Mouse (Mus musculus) inflammation-experienced regulatory T-cells, adult 16 weeks (primary cell): Measurements from ENCODE around the gene Uxt. TPM values are rescaled to one million over a fixed set of nuclear protein-coding genes. Genes with fewer than 3 reads are reported as not detected.

ENCODE experiments used
- polyA plus RNA-seq: library from polyadenylated mRNA; unstranded; fragments of 100-300 nt; shearing (Covaris generic); gene quantifications from one replicate; pipeline ENCODE4 v1.2.1, GENCODE M21; 2017

Uxt gene
- 44.0 TPM for polyA plus RNA-seq

DNA sequence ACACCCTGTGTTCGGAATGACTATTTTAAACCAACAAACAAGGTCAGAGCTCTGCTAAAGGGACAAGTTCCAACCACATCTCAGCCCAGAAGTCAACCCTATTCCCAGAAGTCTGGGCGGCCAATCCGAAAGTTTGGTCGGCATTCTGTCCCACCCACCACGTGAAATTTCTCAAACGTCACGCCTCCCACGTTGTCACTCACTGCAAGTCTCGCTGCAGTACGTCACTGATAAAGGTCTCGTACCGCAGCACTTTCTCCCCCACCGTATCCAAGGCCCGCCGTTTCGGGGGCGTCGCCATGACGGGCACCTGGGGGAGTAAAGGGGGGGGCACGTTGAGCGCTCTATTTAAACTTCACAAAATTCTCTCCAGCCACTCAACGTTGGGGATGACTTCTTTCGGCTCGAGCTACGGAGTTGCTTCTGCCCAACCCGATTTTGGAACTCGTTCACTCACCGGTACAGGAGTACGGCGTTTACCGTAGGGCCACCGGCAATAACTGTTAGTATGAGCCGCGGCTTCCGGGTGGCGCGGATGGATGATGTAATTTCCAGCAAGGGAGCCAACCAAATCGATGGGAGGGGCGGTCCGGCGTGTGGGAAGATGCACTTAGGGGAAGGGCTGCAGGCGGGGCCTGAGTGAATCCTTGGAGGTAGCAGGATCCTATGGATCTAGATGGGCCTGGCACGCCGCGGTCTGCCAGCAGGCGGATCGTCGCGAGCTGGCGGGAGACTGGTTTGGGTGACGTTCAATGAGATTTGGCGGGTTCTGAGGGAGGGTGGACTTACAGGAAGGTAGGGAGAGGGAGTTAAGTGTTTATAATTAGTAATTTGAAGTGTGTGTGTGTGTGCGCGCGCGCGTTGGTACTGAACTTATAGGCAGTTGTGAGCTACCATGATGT lies at the start of gene Uxt:
Uxt (minus strand) TSS at position 541 of the 902 bp plus-strand sequence.

DNA sequence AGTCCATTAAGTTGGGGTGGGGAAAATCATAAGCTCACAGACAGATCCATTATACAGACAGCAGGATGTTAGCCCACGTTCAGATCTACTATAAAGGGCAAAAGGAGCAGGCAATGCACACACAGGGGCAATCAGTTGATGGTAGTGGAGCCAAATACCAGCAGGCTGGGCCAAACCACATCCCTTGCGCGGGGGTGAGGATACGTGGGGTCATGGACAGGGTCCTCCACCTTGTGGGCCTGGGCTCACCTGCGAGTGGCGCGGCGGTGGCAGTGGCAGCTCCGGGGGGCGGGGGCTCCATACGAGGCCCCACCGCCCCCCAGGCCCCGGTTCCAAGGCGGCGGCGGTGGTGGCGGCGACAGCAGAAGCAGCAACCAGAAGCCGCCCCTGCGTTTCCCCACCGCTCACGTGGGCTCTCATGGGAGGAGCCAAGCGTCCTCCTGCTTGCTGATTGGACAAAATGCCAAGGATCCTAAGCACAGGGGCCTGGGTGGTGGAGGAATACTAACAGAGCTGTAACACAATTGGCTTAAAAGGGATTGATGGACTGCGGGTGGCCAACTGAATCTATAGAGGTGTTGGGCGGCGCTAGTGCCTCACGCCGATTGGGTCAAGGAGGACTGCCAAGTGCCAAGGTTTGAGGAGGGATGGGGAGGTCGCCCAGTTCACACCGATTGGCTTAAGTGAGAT lies 11.5 kb downstream of the Uxt start, which contains the start of gene Elk1:
Elk1 (minus strand) TSS at position 418 of the 690 bp plus-strand sequence.

DNA sequence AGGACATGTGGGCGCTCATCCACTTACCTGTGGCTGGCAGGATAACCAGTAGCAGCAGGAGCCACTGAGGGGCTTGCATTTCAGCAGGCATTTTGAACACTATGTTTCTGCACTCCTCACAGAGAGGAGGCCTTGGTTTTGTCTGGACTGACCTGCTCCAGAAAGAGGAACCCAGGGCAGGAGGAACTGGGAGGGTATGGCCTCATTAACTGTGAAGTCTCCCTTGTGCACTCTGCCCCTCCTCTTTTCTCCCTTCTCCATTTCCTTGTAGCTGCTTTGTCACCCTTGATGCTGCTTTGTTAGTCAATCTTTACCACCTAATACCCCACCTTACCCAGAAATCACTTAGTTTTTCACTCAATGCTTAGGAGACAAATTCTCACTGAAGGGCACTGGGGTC lies 30.5 kb downstream of the Uxt start, which contains the start of gene Cfp:
Cfp (minus strand) TSS at position 192 of the 400 bp plus-strand sequence.

DNA sequence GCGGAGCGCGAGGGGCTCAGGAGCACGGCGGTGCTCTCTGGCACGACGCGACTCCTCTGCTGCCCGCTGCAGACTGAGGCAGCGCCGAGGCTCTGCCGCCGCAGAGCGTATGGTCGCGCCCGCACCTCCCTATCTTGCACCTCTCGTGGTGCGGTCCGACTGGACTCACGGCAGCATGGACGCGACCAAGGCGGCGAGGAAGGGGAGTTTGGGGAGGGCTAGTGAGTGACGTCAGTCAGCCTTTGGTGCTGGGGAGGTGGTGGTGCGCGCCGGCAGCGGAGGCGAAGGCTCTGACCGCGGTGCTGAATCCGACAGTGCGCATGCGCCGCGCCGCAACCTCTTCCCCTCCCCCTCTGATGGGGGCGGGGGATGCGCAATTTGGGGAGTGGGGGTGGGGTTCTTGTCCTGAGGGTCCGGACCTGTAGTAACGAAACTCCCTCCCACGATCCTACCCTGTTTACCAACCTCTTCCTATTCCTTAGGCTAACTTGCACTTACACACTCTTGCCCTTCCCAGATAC lies 40.9 kb downstream of the Uxt start, which contains the start of gene Syn1:
Syn1 (minus strand) TSS at position 161 of the 521 bp plus-strand sequence.

Other genes starting within 250 kb of the Uxt start
- gene Araf, start 164.2 kb downstream of the Uxt start, polyA plus RNA-seq, result 205 TPM
- gene Timp1, start 91.9 kb downstream of the Uxt start, polyA plus RNA-seq, result not detected
- gene Syn1, start 41.0 kb downstream of the Uxt start, polyA plus RNA-seq, result 0.50 TPM
- gene Cfp, start 30.5 kb downstream of the Uxt start, polyA plus RNA-seq, result 12.3 TPM
- gene Elk1, start 11.4 kb downstream of the Uxt start, polyA plus RNA-seq, result 10.8 TPM
- 17.3 TPM for gene Zfp182, start 100.3 kb upstream of the Uxt start, polyA plus RNA-seq
- not detected for gene Spaca5, start 106.4 kb upstream of the Uxt start, polyA plus RNA-seq
- 3.1 TPM for gene Zfp300, start 127.5 kb upstream of the Uxt start, polyA plus RNA-seq
- not detected for gene Ssxa1, start 153.8 kb upstream of the Uxt start, polyA plus RNA-seq
- not detected for gene Gm21876, start 213.6 kb upstream of the Uxt start, polyA plus RNA-seq